Mouse (Mus musculus) myocyte (in vitro differentiated cells): Measurements from ENCODE around the gene 4930513O06Rik. TPM values are rescaled to one million over a fixed set of nuclear protein-coding genes. Genes with fewer than 3 reads are reported as not detected.

Experiments used
- H3K27me3 ChIP-seq: one replicate; pipeline ENCODE4 v1.6.1; 2011; ENCODE audit not compliant: control insufficient read depth, insufficient read depth, insufficient read length
- H3K36me3 ChIP-seq: one replicate; pipeline ENCODE4 v1.6.1; 2011; ENCODE audit not compliant: control insufficient read depth, insufficient read depth
- H3K4me2 ChIP-seq: one replicate; pipeline ENCODE4 v1.6.1; 2011; ENCODE audit warnings: low read depth, control low read depth
- H3K4me3 ChIP-seq: one replicate; pipeline ENCODE4 v1.5.1; 2011; ENCODE audit warnings: mild to moderate bottlenecking, control low read depth, moderate library complexity
- H3K79me2 ChIP-seq: one replicate; pipeline ENCODE4 v1.6.1; 2011; ENCODE audit not compliant: control insufficient read depth, insufficient read depth
- H3ac ChIP-seq: one replicate; pipeline ENCODE4 v1.6.1; 2011; ENCODE audit not compliant: control insufficient read depth, insufficient read length
- CEBPB ChIP-seq: IDR thresholded peaks from 2 replicates; pipeline ENCODE4 v1.6.1; 2011; ENCODE audit warnings: mild to moderate bottlenecking, moderate library complexity; ENCODE audit not compliant: poor library complexity, insufficient read depth, severe bottlenecking
- E2F4 ChIP-seq: IDR thresholded peaks from one replicate; pipeline ENCODE4 v1.6.1; 2011; ENCODE audit warnings: mild to moderate bottlenecking, control low read depth, moderate library complexity; ENCODE audit not compliant: insufficient read depth
- MAX ChIP-seq: IDR thresholded peaks from one replicate; pipeline ENCODE4 v1.6.1; 2011; ENCODE audit warnings: low read depth, mild to moderate bottlenecking, control low read depth
- MYOD1 ChIP-seq, 3 experiments: IDR thresholded peaks; one replicate each; pipeline ENCODE4 v1.6.1; 2011; ENCODE audit warnings: control low read depth in 2 of 3, low read depth in 2 of 3, mild to moderate bottlenecking in 2 of 3, moderate library complexity in 1 of 3; ENCODE audit not compliant: insufficient read length in 2 of 3, control insufficient read depth in 1 of 3
- MYOG ChIP-seq, 3 experiments: IDR thresholded peaks; one replicate each; pipeline ENCODE4 v1.6.1; 2011; ENCODE audit warnings: control low read depth in 2 of 3, low read depth in 2 of 3, mild to moderate bottlenecking in 2 of 3; ENCODE audit not compliant: insufficient read length in 2 of 3, control insufficient read depth in 1 of 3, insufficient read depth in 1 of 3
- POLR2A ChIP-seq: IDR thresholded peaks from one replicate; pipeline ENCODE4 v1.6.1; 2011; ENCODE audit warnings: low read depth, mild to moderate bottlenecking, control low read depth, moderate library complexity; ENCODE audit not compliant: insufficient read length
- POLR2AphosphoS2 ChIP-seq: IDR thresholded peaks from one replicate; pipeline ENCODE4 v1.6.1; 2011; ENCODE audit warnings: low read depth, control low read depth; ENCODE audit not compliant: insufficient read length
- REST ChIP-seq: IDR thresholded peaks from one replicate; pipeline ENCODE4 v1.6.1; 2011; ENCODE audit warnings: mild to moderate bottlenecking, control low read depth, moderate library complexity; ENCODE audit not compliant: insufficient read depth, insufficient read length
- SRF ChIP-seq: IDR thresholded peaks from one replicate; pipeline ENCODE4 v1.6.1; 2011; ENCODE audit warnings: low read depth; ENCODE audit not compliant: control insufficient read depth, insufficient read length
- TCF12 ChIP-seq: IDR thresholded peaks from one replicate; pipeline ENCODE4 v1.6.1; 2011; ENCODE audit warnings: mild to moderate bottlenecking, control low read depth; ENCODE audit not compliant: poor library complexity, insufficient read depth, severe bottlenecking
- TCF3 ChIP-seq: IDR thresholded peaks from one replicate; pipeline ENCODE4 v1.6.1; 2011; ENCODE audit warnings: low read depth, control low read depth; ENCODE audit not compliant: insufficient read length
- USF1 ChIP-seq: IDR thresholded peaks from one replicate; pipeline ENCODE4 v1.6.1; 2011; ENCODE audit warnings: low read depth, mild to moderate bottlenecking, control low read depth, moderate library complexity
- polyA plus RNA-seq: library from polyadenylated mRNA; unstranded; fragments of >200 nt; fragmentation: generic; extraction: Trizol; gene quantifications from one replicate; pipeline ENCODE4 v1.2.1, GENCODE M21; 2012; ENCODE audit warnings: missing spikeins

Gene 4930513O06Rik
- polyA plus RNA-seq, 1 experiment, result not detected

- TF ChIP-seq REST (no peak), MAX (no peak), MYOD1 (IDR thresholded peaks at IDR 0.05; ENCODE audit: control insufficient read depth in 1 of 3, insufficient read length in 2 of 3, low read depth in 2 of 3) (no peak), TCF12 (no peak), MYOG (IDR thresholded peaks at IDR 0.05; ENCODE audit: control insufficient read depth in 1 of 3, insufficient read depth in 1 of 3, insufficient read length in 2 of 3, low read depth in 2 of 3) (no peak), USF1 (no peak), CEBPB (no peak), POLR2AphosphoS2 (no peak), E2F4 (no peak), TCF3 (no peak), POLR2A (no peak), SRF (no peak)
- Histone ChIP-seq H3K4me2 (no peak overlapping the region), H3K27me3 (no peaks in the 10 kb centered on the region), H3K36me3 (no peaks in the 10 kb centered on the region), H3K4me3 (no peak overlapping the region), H3K79me2 (no peaks in the 10 kb centered on the region), H3ac (no peak overlapping the region)
These were observed 48.0 kb downstream of the 4930513O06Rik start for GRCm38 (mm10) chrX:139134031-139134430.

Other genes with a start within 250 kb of the 4930513O06Rik start
- gene Nrk, start 171.8 kb upstream of the 4930513O06Rik start, polyA plus RNA-seq, result 0.07 TPM
- not detected for gene Serpina7, start 1.0 kb upstream of the 4930513O06Rik start, polyA plus RNA-seq
- gene 4933428M09Rik, start 93.0 kb downstream of the 4930513O06Rik start, polyA plus RNA-seq, result not detected
- 2.9 TPM for gene Mum1l1, start 123.8 kb downstream of the 4930513O06Rik start, polyA plus RNA-seq
- gene Trap1a, start 247.4 kb downstream of the 4930513O06Rik start, polyA plus RNA-seq, result not detected